Mouse (Mus musculus): ENCODE results near the gene Ccdc71. TPM values are rescaled to one million over a fixed set of nuclear protein-coding genes. Genes with fewer than 3 reads are reported as not detected.

Gene Ccdc71
- 29.4 and 30.2 TPM in 2 replicates for polyA plus RNA-seq (2015; fragmentation: Nextera tagmentation; extraction: Ambion mirVana)

- Histone ChIP-seq H3K36me3 (ENCODE audit: control insufficient read depth, insufficient read depth) (peaks cover 24% of the 10 kb centered on the region), H3K9ac (ENCODE audit: low read depth, low read length) (peak within 1 kb of the TSS; percentile 91), H3K4me2 (replicated peaks; ENCODE audit: low read depth) (peak within 1 kb of the TSS; percentile 73), H3K9me3 (ENCODE audit: control insufficient read depth) (no peaks in the 10 kb centered on the region), H3K27me3 (replicated peaks; ENCODE audit: control insufficient read depth, insufficient read depth, low read length) (no peaks in the 10 kb centered on the region), H3K4me1 (replicated peaks; ENCODE audit: control insufficient read depth, insufficient read depth, low read length) (peaks cover 14% of the 10 kb centered on the region), H3K27ac (ENCODE audit: low read depth, low read length) (peak within 1 kb of the TSS; percentile 95), H3K4me3 (ENCODE audit: low read depth, low read length) (peak within 1 kb of the TSS; percentile 90)
- WGBS, result under 1% methylated on average over 51 of the region's 52 CpGs
- TF ChIP-seq CTCF (IDR thresholded peaks at IDR 0.05; ENCODE audit: low read depth), result peak; percentile 11; the same call in 1 of the 2 replicates
- peak; percentile 88 for ATAC-seq
These were observed at the start of gene Ccdc71 for GRCm38 (mm10) chr9:108460319-108461178. Gene Ccdc71 (plus strand): TSS chr9:108460527.

- Histone ChIP-seq H3K9ac (ENCODE audit: low read depth, low read length) (no peak overlapping the region), H3K9me3 (ENCODE audit: control insufficient read depth) (no peaks in the 10 kb centered on the region), H3K27ac (ENCODE audit: low read depth, low read length) (no peak overlapping the region), H3K27me3 (replicated peaks; ENCODE audit: control insufficient read depth, insufficient read depth, low read length) (no peaks in the 10 kb centered on the region), H3K4me1 (replicated peaks; ENCODE audit: control insufficient read depth, insufficient read depth, low read length) (no peaks in the 10 kb centered on the region), H3K4me3 (ENCODE audit: low read depth, low read length) (no peak overlapping the region), H3K36me3 (ENCODE audit: control insufficient read depth, insufficient read depth) (no peaks in the 10 kb centered on the region), H3K4me2 (replicated peaks; ENCODE audit: low read depth) (no peak overlapping the region)
- WGBS, result 80% methylated on average over 9 of the region's 9 CpGs
- no peak for TF ChIP-seq CTCF (IDR thresholded peaks at IDR 0.05; ENCODE audit: low read depth)
- no peak for ATAC-seq
These were observed 48.9 kb upstream of the Ccdc71 start for GRCm38 (mm10) chr9:108411381-108411942.

GRCm38 (mm10) chr9:108412221-108412620 lies 48.1 kb upstream of the Ccdc71 start:
- Histone ChIP-seq H3K4me2 (replicated peaks; ENCODE audit: low read depth) (no peak overlapping the region), H3K36me3 (ENCODE audit: control insufficient read depth, insufficient read depth) (no peaks in the 10 kb centered on the region), H3K9ac (ENCODE audit: low read depth, low read length) (no peak overlapping the region), H3K4me1 (replicated peaks; ENCODE audit: control insufficient read depth, insufficient read depth, low read length) (no peaks in the 10 kb centered on the region), H3K4me3 (ENCODE audit: low read depth, low read length) (no peak overlapping the region), H3K27ac (ENCODE audit: low read depth, low read length) (no peak overlapping the region), H3K27me3 (replicated peaks; ENCODE audit: control insufficient read depth, insufficient read depth, low read length) (no peaks in the 10 kb centered on the region), H3K9me3 (ENCODE audit: control insufficient read depth) (no peaks in the 10 kb centered on the region)
- peak; percentile 72 for TF ChIP-seq CTCF (IDR thresholded peaks at IDR 0.05; ENCODE audit: low read depth)
- ATAC-seq, result no peak
- 58% methylated on average over 1 of the region's 1 CpGs for WGBS

- Histone ChIP-seq H3K36me3 (ENCODE audit: control insufficient read depth, insufficient read depth) (no peaks in the 10 kb centered on the region), H3K4me2 (replicated peaks; ENCODE audit: low read depth) (no peak within 1 kb of the TSS), H3K9ac (ENCODE audit: low read depth, low read length) (no peak within 1 kb of the TSS), H3K9me3 (ENCODE audit: control insufficient read depth) (no peaks in the 10 kb centered on the region), H3K27me3 (replicated peaks; ENCODE audit: control insufficient read depth, insufficient read depth, low read length) (no peaks in the 10 kb centered on the region), H3K4me1 (replicated peaks; ENCODE audit: control insufficient read depth, insufficient read depth, low read length) (no peaks in the 10 kb centered on the region), H3K4me3 (ENCODE audit: low read depth, low read length) (no peak within 1 kb of the TSS), H3K27ac (ENCODE audit: low read depth, low read length) (no peak within 1 kb of the TSS)
- no peak for TF ChIP-seq CTCF (IDR thresholded peaks at IDR 0.05; ENCODE audit: low read depth)
- no peak for ATAC-seq
These were observed 31.9 kb upstream of the Ccdc71 start, which contains the start of gene Ccdc36 for GRCm38 (mm10) chr9:108428384-108428783. Gene Ccdc36 (minus strand): TSS chr9:108428484.

GRCm38 (mm10) chr9:108431431-108432067 lies 28.8 kb upstream of the Ccdc71 start:
- Histone ChIP-seq H3K27me3 (replicated peaks; ENCODE audit: control insufficient read depth, insufficient read depth, low read length) (no peaks in the 10 kb centered on the region), H3K4me1 (replicated peaks; ENCODE audit: control insufficient read depth, insufficient read depth, low read length) (no peaks in the 10 kb centered on the region), H3K4me2 (replicated peaks; ENCODE audit: low read depth) (peak overlapping the region; percentile 44; the same call in 1 of the 2 replicates), H3K9ac (ENCODE audit: low read depth, low read length) (no peak overlapping the region), H3K9me3 (ENCODE audit: control insufficient read depth) (no peaks in the 10 kb centered on the region), H3K36me3 (ENCODE audit: control insufficient read depth, insufficient read depth) (no peaks in the 10 kb centered on the region), H3K4me3 (ENCODE audit: low read depth, low read length) (peak overlapping the region; percentile 7; the same call in 1 of the 2 replicates), H3K27ac (ENCODE audit: low read depth, low read length) (no peak overlapping the region)
- 51% methylated on average over 32 of the region's 32 CpGs for WGBS
- TF ChIP-seq CTCF (IDR thresholded peaks at IDR 0.05; ENCODE audit: low read depth), result no peak
- ATAC-seq, result no peak

- ATAC-seq, result no peak
- Histone ChIP-seq H3K9me3 (ENCODE audit: control insufficient read depth) (no peaks in the 10 kb centered on the region), H3K36me3 (ENCODE audit: control insufficient read depth, insufficient read depth) (no peaks in the 10 kb centered on the region)
These were observed 24.1 kb upstream of the Ccdc71 start, which contains the start of gene BC048562 for GRCm38 (mm10) chr9:108436182-108436581. Gene BC048562 (plus strand): TSS chr9:108436482.

More at GRCm38 (mm10) chr9:108436182-108436581, 24.1 kb upstream of the Ccdc71 start, which contains the start of gene BC048562:
- 67% methylated on average over 3 of the region's 3 CpGs for WGBS
- H3K4me3 ChIP-seq (ENCODE audit: low read depth, low read length), result no peak within 1 kb of the TSS
- no peaks in the 10 kb centered on the region for H3K4me1 ChIP-seq (replicated peaks; ENCODE audit: control insufficient read depth, insufficient read depth, low read length)
- H3K9ac ChIP-seq (ENCODE audit: low read depth, low read length), result no peak within 1 kb of the TSS
- no peaks in the 10 kb centered on the region for H3K27me3 ChIP-seq (replicated peaks; ENCODE audit: control insufficient read depth, insufficient read depth, low read length)
- no peak within 1 kb of the TSS for H3K27ac ChIP-seq (ENCODE audit: low read depth, low read length)
- H3K4me2 ChIP-seq (replicated peaks; ENCODE audit: low read depth), result no peak within 1 kb of the TSS
- no peak for TF ChIP-seq CTCF (IDR thresholded peaks at IDR 0.05; ENCODE audit: low read depth)

Data from intestine, postnatal 0 days (tissue).